Mouse (Mus musculus) B cell, adult 2 months (primary cell): Measurements from ENCODE around the gene Fam217b.

Source experiments
- DNase-seq, 2 experiments: peaks; one replicate each; pipeline ENCODE4 v3.0.0; 2022

Gene Fam217b

DNA sequence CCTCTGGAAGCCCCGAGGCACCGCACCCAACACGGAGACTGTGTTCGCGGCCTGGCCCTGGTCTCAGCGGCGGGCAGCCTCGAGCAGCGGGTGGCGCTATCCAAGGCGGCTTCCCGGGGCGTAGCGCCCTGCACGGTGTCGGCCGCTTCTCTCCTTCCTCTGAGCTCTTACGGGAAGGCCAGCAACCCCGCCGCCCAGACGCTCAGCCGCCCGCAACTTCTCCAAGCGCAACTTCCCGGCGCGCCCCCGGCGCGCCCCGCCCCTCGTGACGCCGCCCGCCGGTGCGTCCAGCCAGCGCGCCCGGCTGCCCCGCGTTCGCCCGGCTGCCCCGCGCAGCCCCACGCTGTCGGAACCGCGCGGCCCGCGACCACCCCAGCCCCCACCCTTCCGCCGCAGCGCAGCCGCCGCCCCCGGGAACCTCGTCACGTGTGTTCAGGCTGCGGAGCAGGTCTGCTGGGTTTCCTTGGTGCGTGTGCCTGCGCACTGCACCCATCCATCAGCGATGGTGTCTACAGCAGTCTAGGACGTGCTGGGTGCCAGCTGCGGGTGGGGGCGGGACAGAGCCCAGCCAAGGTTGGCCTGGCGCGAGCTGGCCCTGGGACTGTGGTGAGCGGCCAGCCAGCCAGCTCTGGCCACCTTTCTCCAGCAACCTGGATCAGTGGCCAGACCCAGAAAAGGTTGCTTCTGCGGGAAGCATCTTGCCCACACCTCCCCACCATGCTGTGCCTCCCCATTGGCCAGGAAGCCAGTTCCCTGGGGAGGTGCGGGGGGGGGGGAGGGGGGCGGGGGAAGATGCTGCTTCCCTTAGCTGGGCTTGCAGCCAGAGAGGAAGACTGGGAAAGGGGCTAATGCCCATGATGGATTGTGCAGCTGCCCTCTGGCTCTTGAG lies at the start of gene Fam217b, which contains the start of gene Ppp1r3d:
Gene Fam217b, plus strand, starts transcription at position 264 of the 889 bp plus-strand sequence.
Gene Ppp1r3d, minus strand, starts transcription at position 212 of the 889 bp plus-strand sequence.
- no peak for DNase-seq

GRCm38 (mm10) chr2:178407053-178407815 lies 7.1 kb upstream of the Fam217b start, which contains the start of gene Sycp2:
TSS of gene Sycp2 (minus strand) at chr2:178407685.
- peak in 1 of 2 experiments; percentile 8 for DNase-seq

DNA sequence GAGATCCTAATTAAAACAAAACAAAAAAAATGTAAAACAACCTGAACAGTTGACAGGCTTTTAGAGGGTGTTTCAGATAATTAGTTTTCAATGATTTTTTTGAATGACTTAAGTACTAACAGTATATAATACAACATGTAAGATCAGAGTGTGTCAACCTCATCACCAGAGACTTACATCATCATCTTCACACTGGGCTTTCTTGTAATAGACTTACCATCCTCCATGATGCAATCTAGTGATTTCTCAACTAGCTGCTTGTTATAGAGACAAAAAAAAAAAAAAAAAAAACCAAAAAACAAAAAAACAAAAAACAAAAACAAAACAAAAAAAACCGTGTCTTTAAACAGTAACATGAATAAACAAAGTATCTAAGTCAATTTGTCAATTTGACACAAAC lies 5.3 kb upstream of the Fam217b start:
- no peak for DNase-seq

DNA sequence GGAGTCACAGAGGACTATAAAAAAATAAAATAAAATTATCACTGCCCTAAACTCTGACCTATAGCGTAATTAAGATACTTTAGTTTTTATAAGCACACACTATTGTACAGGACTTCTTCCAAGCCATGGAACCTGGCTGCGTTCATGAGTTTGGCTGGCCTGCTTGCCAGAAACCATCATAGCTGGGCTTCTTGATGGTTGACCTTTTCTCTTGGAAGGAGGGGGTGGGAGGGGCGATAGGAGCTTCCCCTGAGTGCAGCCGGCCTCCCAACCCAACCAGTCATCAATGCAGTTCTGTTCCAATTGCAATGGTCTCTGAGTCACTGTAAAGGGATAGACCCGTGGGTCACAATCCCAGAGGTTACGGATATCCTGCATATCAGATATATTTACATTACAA lies 4.0 kb upstream of the Fam217b start:
- no peak for DNase-seq

DNA sequence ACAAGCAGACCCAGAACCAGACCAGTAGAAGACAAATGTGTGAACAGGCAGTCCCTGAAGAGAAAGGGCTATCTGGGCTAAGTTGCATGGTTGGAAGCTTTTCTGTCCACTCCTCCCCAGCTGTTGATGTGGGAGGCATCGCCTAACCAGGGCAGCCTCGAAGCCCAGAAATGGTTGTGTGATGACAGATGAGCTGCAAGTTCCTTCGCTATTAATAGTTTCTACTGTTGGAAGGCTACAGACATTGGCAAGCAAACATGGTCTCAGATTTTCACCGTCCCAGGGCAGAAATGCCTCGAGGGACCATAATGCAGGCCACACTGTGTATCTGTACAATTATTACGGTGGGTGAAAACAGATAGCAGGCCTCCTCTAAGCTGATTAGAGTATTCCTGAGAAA lies 1.7 kb upstream of the Fam217b start:
- no peak for DNase-seq

- DNase-seq: no peak
These were observed 1.2 kb upstream of the Fam217b start for GRCm38 (mm10) chr2:178413081-178413480.

DNA sequence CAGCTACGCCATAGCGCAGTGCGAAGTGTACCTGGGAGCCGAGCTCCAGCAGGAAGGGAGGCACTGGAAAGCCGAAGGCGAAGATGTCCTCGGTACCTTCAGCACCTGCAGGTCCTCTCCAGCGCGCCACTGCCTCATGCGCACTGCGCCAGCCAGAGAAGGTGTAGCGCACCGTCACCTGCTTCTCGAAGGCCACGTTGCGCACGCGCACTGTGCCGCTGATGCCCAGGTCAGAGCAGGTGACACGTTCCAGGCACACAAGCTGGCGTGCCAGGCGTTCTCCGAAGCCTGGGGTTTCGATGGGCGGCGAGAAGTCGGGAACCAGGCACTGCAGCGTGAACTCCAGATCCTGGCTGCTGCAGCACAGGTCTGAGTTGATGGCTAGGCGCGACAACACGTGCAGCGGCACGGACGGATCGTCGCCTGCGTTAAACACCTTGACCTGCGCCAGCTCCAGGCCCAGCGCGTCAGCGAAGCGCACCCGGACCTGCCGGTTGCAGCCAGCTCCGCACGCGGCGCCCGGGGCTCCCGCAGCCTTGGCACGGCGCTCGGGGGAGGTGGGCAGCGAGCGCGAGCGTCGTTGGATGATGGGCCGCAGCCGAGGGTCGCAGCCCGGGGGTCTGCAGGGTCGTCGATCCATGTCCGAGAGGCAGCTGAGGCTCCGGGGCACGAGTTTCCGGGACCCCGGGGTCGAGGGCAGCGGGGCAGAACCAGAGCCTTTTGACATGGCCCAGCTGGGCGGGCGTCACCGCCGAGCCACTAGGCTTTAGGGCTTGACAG lies 653 bp upstream of the Fam217b start:
- no peak for DNase-seq

GRCm38 (mm10) chr2:178415150-178415448 lies 775 bp downstream of the Fam217b start:
- no peak for DNase-seq

- no peak for DNase-seq
These were observed 2.1 kb downstream of the Fam217b start for GRCm38 (mm10) chr2:178416427-178416826.

- no peak for DNase-seq
These were observed 2.6 kb downstream of the Fam217b start for GRCm38 (mm10) chr2:178416970-178417369.

DNA sequence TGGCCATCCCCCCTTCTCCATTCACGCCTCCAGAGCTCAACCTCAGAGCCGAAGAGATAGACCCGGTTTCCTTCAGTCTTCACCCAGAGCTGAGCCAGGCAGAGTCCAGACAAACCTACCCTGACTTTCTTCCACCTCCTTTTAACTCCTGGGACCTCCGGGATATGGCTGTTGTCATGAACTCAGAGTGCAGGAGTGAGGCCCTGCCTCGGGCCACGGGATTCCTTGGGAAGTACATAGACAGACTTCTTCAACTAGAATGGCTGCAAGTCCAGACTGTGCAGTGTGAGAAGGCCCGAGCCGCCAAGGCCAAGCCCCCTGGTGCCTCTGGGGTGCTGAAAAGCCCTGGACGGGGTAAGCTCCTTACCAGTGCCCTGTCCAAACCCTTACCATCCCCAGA lies 6.3 kb downstream of the Fam217b start:
- no peak for DNase-seq

DNA sequence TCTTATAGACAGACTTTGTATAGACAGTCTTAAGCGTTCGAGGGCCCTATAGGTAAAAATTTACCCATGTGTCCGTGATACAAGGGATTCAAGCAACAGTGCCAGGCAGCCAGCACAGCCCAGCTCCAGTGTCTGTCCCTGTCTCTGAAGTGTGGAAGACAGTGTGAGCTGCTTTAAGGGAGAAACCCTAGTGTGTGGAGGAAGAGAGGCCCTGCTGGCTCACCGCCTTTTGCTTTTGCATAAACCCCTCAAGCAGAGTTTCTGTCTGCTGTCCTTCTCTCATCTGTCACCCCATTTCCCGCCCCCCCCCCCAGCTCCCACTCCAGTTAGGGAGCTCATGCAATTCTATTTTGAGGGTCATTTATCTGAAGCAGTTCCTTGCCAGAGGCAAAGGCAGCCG lies 7.3 kb downstream of the Fam217b start:
- no peak for DNase-seq

- no peak for DNase-seq
These were observed 7.9 kb downstream of the Fam217b start for GRCm38 (mm10) chr2:178422186-178422585.

DNA sequence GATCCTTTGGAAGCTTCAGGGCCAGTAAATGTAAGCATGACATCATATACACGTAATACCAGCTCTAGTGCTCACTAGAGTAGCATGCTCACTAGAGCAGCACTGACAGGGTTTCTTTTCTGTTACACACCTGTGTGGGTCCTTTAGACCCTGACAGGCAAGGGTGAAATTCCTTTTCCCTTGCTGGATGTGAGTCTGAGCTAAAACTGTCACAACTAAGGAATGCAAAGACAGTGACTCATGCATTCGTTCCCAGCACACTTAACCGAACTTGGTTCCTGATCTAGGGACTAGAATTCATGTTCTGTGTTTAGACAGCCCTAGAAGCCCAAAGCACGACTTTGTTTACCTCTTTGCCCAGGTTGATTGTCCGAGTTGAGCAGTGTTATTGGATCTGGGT lies 8.9 kb downstream of the Fam217b start:
- DNase-seq: no peak

DNA sequence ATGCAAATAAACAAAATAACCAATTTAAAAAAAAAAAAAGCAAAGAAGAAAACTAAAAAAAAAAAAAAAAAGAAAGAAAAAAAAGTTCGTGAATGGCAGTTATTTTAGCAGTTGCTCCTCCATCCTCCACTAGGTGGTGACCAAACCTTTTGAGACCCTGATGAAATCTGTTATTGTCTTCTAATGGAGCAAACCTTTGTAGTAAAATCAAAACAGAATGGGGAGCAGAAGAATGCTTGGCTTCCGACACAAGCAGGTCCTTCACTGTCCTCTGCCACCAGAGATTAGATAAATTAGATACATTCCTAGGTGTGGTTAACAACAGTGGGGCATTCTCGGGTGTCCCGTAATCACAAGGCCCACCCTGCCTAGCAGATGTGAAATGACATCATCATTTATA lies 11.9 kb downstream of the Fam217b start:
- DNase-seq: no peak

GRCm38 (mm10) chr2:178427181-178427580 lies 12.9 kb downstream of the Fam217b start:
- no peak for DNase-seq

DNA sequence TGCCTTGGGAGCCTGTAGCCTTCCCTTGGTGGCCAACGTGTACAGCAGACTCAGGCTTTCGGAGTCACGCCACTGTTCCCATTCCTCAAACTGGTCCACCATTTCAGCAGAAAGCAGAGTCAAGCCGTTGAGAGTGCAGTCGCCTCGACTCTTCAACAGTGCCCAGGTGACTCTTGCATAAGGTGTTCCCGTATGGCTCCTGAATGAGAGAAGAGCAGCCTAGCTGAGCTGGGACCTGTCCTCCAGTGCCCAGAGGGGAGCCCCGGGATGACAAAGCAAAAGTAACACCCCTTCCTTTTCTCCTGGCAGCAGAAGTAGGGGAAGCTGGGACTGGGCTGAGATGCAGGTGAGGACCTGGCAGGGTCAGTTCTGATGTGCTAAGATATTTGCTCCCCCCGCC lies 13.9 kb downstream of the Fam217b start:
- DNase-seq: no peak

- DNase-seq: no peak
These were observed 14.4 kb downstream of the Fam217b start for GRCm38 (mm10) chr2:178428676-178429075.

DNA sequence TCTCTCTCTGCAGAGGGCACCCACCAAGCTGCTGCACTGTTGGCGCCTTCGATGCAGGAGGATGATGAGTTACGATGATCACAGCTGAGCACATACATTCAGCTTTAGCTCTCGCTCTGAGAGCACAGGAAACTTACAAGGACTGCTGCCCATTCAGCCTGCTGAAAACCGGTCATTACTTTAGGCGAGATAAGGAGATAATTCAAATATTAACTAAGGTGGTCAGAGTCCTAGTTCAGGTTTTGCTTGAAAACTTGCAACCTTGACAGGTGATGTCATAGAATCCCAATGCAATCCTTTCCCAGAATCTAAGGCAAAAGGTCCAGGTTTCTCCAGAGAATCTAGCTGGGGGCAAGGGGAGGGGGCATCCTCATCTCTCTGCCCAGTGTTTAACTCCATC lies 15.1 kb downstream of the Fam217b start:
- DNase-seq: no peak

DNA sequence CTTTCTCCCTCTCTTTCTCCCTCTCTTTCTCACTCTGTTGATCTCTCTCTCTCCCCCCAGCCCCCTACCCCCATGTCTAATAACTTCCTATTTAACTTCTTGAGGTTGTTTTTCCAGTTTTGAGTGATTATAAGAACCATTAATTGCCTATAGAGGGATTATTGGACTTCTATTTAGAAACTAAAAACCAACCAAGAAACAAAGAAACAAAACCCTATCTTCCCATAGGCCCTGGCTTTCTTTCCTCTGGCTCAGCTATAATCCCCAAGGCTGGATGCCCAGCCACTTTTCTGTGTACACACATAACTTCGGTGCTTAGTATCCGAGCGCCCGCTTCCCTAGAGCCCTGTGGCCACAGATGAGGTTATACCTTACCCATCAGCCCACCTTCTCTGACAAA lies 15.9 kb downstream of the Fam217b start, which contains the start of gene Cdh26:
Gene Cdh26, plus strand, starts transcription at position 301 of the 400 bp plus-strand sequence.
- no peak for DNase-seq

- no peak for DNase-seq
These were observed 19.2 kb downstream of the Fam217b start for GRCm38 (mm10) chr2:178433495-178433894.

- no peak for DNase-seq
These were observed 19.6 kb downstream of the Fam217b start for GRCm38 (mm10) chr2:178433903-178434302.

DNA sequence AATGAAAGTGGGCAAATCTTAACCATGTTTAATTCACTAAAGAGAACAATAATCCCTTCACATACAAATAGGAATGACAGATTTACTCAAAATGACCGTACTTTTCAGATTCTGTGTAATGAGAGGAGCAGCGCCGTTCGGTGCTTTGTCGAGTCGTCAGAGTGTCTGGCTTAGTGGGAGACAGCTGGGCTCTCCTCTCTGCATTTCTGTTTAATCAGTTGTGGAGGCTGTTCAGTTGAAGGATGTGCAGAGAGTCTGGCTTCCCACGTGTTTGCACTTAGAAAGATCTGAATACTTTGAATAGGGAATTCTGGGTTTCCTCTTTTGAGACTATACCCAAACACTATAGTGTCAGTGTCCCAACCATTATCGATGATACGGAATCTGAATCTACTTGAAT lies 23.0 kb downstream of the Fam217b start:
- no peak for DNase-seq
